Mouse (Mus musculus) left cerebral cortex, adult 9 months (tissue): ENCODE measurements around the gene Itga6.

ENCODE experiments used
- DNase-seq, 2 experiments: peaks; one replicate each; pipeline ENCODE4 v3.0.0; 2022; ENCODE audit warnings: low spot score in 2 of 2

Gene Itga6

DNA sequence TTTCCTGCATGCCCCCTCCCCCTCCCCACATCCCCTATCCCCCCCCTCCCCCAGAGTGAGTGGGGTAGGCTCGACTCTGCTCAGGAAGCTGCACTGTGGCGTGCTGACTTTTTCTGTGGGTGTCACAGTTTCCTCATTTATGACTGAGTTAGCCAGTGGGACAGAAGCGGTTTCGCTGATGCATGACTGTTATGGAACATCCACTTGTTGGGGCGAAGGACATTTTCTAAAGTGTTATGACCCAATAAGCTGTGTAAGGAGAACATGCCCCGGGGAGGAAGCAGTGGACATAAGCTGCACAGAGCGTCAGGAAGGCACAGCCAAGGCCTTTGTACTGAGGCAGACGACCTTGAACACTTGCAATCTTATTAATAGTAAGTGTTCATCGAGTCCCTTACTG is 97.9 kb downstream of the Itga6 start:
- DNase-seq: no peak

DNA sequence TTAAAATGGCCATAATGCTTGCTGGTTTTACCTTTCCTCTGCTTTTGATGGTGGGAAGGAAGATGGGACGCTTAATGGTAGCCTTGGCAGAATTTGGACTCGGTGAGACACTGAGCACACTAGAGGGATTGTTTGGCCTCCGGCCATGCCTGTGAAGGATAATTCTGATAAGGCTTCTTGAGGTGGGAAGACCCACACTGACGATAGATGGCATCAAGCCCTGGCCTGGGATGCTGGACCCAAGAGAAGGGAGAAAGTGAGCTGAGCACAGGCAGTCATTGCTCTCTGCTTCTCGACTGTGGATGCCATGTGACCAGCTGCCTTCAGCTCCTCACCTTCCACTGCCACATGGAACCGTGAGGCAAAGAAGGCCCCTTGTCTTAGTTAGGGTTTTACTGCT is 99.5 kb downstream of the Itga6 start:
- DNase-seq: no peak

GRCm38 (mm10) chr2:71852161-71852560 is 106.7 kb downstream of the Itga6 start:
- DNase-seq: peak in 1 of 2 experiments; percentile 77

- DNase-seq: no peak
Measured at GRCm38 (mm10) chr2:71855076-71855475, 109.7 kb downstream of the Itga6 start.

GRCm38 (mm10) chr2:71863531-71864173 is 118.2 kb downstream of the Itga6 start:
- DNase-seq: no peak

DNA sequence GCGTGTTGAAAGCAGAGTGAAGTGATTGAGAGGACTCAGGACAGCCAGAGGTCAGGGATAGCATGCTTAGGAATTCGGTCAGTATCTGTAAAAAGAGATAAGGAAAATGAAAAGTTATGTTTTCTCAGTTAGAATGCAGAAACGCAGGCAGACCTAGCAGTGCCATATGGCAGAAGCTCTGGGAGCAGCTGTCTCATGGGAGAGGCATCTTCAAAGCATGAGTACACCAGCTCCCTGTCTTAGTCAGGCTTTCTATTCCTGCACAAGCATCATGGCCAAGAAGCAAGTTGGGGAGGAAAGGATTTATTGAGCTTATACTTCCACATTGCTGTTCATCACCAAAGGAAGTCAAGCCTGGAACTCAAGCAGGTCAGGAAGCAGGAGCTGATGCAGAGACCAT is 119.6 kb downstream of the Itga6 start:
- DNase-seq: peak; percentile 57 to 85

- no peak for DNase-seq
Measured at GRCm38 (mm10) chr2:71865935-71866334, 120.5 kb downstream of the Itga6 start.

GRCm38 (mm10) chr2:71866565-71866964 is 121.1 kb downstream of the Itga6 start:
- DNase-seq: no peak

DNA sequence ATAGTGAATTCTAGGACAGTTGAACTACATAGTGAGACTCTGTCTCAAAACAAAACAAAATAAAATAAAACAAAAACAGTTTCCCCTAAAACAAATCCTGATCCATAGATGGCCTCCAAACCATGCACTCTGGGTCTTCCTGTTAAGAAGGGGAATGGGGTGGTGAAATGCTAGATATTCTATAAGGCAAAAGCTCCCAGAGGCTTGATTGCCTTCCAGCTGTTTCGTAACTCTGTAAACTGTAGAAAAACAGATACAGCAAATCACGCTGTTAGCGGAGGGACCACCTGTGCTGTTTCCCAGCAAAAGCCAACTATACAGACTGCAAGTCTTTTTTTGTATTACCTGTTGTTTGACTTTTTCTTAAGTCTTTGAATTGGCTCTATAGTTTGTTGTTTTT is 121.6 kb downstream of the Itga6 start:
- DNase-seq: no peak

GRCm38 (mm10) chr2:71867480-71867879 is 122.1 kb downstream of the Itga6 start:
- DNase-seq: no peak

DNA sequence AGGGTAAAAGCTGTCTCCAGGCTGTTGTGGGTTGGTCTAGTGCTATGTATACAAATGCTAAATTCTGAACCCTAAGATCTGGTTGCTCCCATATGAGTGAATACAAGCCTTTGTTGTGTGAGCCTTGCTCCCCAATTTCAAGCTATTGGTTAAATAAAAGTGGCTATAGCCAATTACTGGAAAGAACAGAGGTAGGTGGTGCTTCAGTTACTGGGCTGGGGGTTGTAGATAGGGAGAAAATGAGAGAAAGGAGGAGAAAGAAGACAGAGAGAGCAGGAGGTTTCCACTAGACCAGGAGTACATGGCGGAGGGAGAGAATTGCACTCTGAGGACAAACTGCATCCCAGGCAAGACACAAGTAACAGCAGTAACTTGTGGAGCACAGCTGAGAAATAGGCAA is 122.8 kb downstream of the Itga6 start:
- DNase-seq: no peak

- no peak for DNase-seq
Measured at GRCm38 (mm10) chr2:71872141-71872540, 126.7 kb downstream of the Itga6 start.

- DNase-seq: peak; percentile 90 to 97
Measured at GRCm38 (mm10) chr2:71872801-71873443, 127.5 kb downstream of the Itga6 start, which contains the start of gene Pdk1. Gene Pdk1, plus strand, starts transcription at chr2:71873224.

- peak in 1 of 2 experiments; percentile 44 for DNase-seq
Measured at GRCm38 (mm10) chr2:71873474-71874322, 128.3 kb downstream of the Itga6 start.

- DNase-seq: no peak
Measured at GRCm38 (mm10) chr2:71874422-71874821, 129.0 kb downstream of the Itga6 start.

GRCm38 (mm10) chr2:71874836-71875235 is 129.4 kb downstream of the Itga6 start:
- no peak for DNase-seq

- DNase-seq: no peak
Measured at GRCm38 (mm10) chr2:71877865-71878264, 132.4 kb downstream of the Itga6 start.

DNA sequence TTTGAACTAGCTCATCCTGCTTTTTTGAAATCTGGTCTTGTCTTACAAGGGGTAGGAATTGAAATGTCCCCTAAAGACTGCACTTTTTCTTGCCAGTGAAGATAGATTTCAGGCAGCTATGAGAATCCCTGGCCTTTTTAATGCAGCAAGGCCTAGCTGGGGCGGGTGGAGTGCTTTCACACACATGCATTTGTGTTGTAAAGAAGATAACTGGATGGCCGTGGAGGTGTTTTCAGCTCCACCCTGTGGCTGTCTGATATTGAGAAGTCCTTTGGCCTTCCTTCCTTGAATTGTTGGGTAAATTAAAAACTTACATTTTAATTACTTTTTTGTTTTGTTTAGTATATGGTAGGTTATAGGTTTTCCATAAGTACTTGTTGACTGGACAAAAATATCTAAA is 133.0 kb downstream of the Itga6 start:
- DNase-seq: no peak

DNA sequence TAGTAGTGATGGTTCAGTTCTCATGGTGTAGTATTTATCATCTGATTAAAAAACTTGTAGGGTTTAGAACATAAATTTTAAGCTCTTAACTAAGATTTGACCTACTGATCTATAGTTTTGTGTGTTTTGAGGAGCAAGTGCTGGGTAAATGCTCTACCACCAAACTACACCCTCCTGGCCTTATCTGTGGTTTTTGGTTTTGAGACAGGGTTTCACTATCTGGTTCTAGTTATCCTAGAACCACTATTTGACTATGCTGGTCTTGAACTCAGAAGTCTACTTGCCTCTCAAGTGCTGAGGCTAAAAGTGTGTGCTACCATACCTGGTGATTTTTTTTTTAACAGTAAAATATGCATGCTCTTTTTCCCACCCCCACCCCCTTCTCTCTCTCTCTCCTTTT is 133.5 kb downstream of the Itga6 start:
- no peak for DNase-seq

DNA sequence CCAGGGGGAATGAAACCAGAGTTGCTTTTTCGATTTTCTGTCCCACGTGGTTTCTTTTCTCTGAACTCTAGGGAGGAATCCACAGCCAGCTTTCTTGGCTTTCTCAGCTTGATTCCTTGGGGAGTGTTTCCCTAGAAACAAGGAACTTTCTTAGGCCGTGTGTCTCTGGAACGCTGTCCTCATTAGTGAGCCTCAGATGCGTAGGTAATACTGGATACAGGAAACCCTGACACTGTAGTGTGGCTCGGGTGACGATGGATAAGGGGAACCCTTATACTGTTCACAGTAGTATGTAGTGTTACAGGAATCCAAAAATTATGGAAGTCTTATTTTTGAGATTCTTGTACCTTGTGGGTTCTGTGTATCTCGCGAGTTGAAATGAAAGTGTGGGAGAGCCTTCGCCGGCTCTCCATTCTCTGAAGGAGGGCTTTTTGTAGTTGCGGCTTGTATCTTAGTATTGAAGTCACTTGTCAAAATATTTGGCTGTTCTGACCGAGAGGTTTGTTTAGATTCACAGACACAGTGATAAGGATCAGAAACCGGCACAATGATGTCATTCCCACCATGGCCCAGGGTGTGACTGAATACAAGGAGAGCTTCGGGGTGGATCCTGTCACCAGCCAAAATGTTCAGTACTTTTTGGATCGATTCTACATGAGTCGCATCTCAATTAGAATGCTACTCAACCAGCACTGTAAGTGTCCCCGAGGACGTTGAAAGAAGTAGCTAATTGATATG is 137.7 kb downstream of the Itga6 start:
- no peak for DNase-seq

DNA sequence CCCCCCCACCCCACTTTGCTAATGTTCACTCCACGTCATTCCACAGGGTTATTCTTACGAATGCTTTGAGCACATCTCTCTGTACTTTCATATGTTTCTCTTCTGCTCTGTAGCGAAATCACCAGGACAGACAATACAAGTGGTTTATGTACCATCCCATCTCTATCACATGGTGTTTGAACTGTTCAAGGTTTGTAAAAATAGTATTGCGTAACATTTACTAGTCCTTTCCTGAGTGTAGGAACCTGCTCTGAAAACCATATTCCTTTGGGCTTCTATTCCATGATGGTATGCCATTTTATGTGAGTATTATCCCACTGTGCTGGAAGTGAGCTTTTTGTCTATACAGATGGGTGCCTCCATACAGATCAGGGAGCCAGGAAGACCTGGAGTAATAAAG is 141.9 kb downstream of the Itga6 start:
- no peak for DNase-seq

DNA sequence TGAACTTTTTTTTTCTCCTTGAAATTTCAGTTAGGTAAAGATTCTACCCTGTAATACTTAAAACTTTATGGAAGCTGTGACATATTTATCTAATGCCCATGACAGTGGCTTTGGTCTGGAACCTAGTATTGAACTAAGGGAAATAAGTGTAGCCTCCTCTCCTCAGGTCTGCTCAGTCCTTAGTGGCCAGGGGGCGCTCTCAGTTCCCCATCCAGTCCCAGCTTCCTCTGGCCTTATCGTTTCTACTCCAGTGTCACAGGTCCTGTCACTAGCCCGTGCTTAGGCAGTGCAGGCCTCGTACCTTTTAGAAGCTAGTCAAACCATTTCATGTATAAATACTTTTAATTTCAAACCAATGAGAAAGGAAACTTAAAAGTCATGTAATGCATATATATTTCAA is 143.0 kb downstream of the Itga6 start:
- DNase-seq: no peak
